Mouse (Mus musculus): ENCODE data around the gene Kcnip3. TPM values are rescaled to one million over a fixed set of nuclear protein-coding genes. Genes with fewer than 3 reads are reported as not detected.

Kcnip3 gene
- polyA plus RNA-seq, 1 experiment from 2014 or later = 8.9 TPM

GRCm38 (mm10) chr2:127418266-127418970, 103.5 kb downstream of the Kcnip3 start:
- Histone ChIP-seq H3K4me3 (no peak overlapping the region), H3K4me1 (no peaks in the 10 kb centered on the region), H3K4me2 (no peak overlapping the region), H3K36me3 (replicated peaks) (no peaks in the 10 kb centered on the region), H3K9ac (no peak overlapping the region), H3K9me3 (no peaks in the 10 kb centered on the region), H3K27ac (no peak overlapping the region), H3K27me3 (replicated peaks) (no peaks in the 10 kb centered on the region)
- 78% methylated on average over 10 of the region's 10 CpGs for WGBS
- no peak for ATAC-seq (replicated peaks)

DNA sequence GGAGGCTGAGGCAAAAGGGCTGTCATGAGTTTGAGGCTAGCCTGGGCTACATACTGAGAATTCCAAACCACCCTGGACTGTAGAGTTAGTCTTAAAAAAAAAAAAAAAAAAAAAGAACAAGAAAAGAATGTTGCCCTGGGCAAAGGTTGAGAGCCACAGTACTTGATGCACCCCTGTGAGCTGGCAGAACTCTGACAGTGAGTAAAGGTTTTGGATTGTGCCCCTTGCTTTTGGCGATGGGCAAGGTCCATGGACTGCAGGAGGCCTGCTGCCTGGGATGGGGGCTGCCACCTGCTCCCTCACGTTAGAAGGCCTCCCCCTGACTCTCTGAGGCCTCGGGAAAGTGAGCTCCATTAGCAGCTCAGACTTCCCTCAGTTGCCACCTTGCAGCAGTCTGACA, 105.2 kb downstream of the Kcnip3 start:
- no peak overlapping the region for H3K4me2 ChIP-seq
- no peak overlapping the region for H3K27ac ChIP-seq
- H3K9me3 ChIP-seq = no peaks in the 10 kb centered on the region
- H3K4me3 ChIP-seq = no peak overlapping the region
- 62% methylated on average over 3 of the region's 3 CpGs for WGBS
- H3K9ac ChIP-seq = no peak overlapping the region
- no peak for ATAC-seq (replicated peaks)
- H3K4me1 ChIP-seq = no peaks in the 10 kb centered on the region
- no peaks in the 10 kb centered on the region for H3K36me3 ChIP-seq (replicated peaks)
- H3K27me3 ChIP-seq (replicated peaks) = no peaks in the 10 kb centered on the region

- 79% methylated on average over 10 of the region's 10 CpGs for WGBS
- ATAC-seq (replicated peaks) = no peak
- Histone ChIP-seq H3K4me1 (no peaks in the 10 kb centered on the region), H3K9me3 (no peaks in the 10 kb centered on the region), H3K9ac (no peak overlapping the region), H3K27me3 (replicated peaks) (no peaks in the 10 kb centered on the region), H3K4me3 (no peak overlapping the region), H3K4me2 (no peak overlapping the region), H3K36me3 (replicated peaks) (no peaks in the 10 kb centered on the region), H3K27ac (no peak overlapping the region)
Observed at GRCm38 (mm10) chr2:127415806-127416205, 106.1 kb downstream of the Kcnip3 start.

DNA sequence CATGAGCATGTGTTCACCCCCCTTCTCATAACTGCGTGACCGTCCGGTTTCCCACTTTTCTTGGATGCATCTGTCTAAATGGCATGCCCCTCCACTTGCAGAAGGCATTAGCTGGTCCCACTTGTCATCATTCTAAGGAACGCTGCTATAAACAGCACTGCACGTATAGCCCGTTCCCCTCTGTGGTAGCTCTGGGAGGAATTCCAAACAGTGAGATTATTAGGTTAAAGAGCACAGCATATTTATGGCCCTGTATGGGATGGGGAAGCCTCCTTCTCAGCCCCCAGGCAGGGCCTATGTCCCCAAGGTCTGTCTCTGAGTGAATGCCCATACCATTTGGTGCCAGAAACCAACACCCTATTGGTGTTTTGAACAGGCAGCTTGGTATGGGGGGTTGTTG, 110.8 kb downstream of the Kcnip3 start:
- no peak overlapping the region for H3K4me2 ChIP-seq
- WGBS = 84% methylated on average over 6 of the region's 6 CpGs
- H3K9me3 ChIP-seq = no peaks in the 10 kb centered on the region
- no peaks in the 10 kb centered on the region for H3K27me3 ChIP-seq (replicated peaks)
- no peak for ATAC-seq (replicated peaks)
- H3K36me3 ChIP-seq (replicated peaks) = no peaks in the 10 kb centered on the region
- H3K4me3 ChIP-seq = no peak overlapping the region
- H3K4me1 ChIP-seq = no peaks in the 10 kb centered on the region
- H3K9ac ChIP-seq = no peak overlapping the region
- H3K27ac ChIP-seq = no peak overlapping the region

Other genes with a start within 250 kb of the Kcnip3 start
- 11.0 TPM in 2 replicates for gene Dusp2, start 185.9 kb downstream of the Kcnip3 start, polyA plus RNA-seq (2015; fragmentation: Nextera tagmentation; extraction: Ambion mirVana)
- not detected in 2 replicates for gene Astl, start 183.5 kb downstream of the Kcnip3 start, polyA plus RNA-seq (2015; fragmentation: Nextera tagmentation; extraction: Ambion mirVana)
- gene Adra2b, start 158.9 kb downstream of the Kcnip3 start, polyA plus RNA-seq (2015; fragmentation: Nextera tagmentation; extraction: Ambion mirVana) = 0.19 and 0.34 TPM in 2 replicates
- 0.21 and 0.24 TPM in 2 replicates for gene Gpat2, start 96.9 kb downstream of the Kcnip3 start, polyA plus RNA-seq (2015; fragmentation: Nextera tagmentation; extraction: Ambion mirVana)
- 31.8 and 35.8 TPM in 2 replicates for gene Fahd2a, start 77.5 kb downstream of the Kcnip3 start, polyA plus RNA-seq (2015; fragmentation: Nextera tagmentation; extraction: Ambion mirVana)
- gene Prom2, start 19.4 kb upstream of the Kcnip3 start, polyA plus RNA-seq (2015; fragmentation: Nextera tagmentation; extraction: Ambion mirVana) = 0.06 and 0.14 TPM in 2 replicates
- gene Zfp661, start 65.0 kb upstream of the Kcnip3 start, polyA plus RNA-seq (2015; fragmentation: Nextera tagmentation; extraction: Ambion mirVana) = 8.0 and 8.4 TPM in 2 replicates
- gene Mrps5, start 65.1 kb upstream of the Kcnip3 start, polyA plus RNA-seq (2015; fragmentation: Nextera tagmentation; extraction: Ambion mirVana) = 145 and 151 TPM in 2 replicates
- 1.5 and 2.7 TPM in 2 replicates for gene Mal, start 134.6 kb upstream of the Kcnip3 start, polyA plus RNA-seq (2015; fragmentation: Nextera tagmentation; extraction: Ambion mirVana)
- gene Mall, start 207.8 kb upstream of the Kcnip3 start, polyA plus RNA-seq (2015; fragmentation: Nextera tagmentation; extraction: Ambion mirVana) = 0.98 and 1.1 TPM in 2 replicates

Data from midbrain, embryonic 15.5 days (tissue).